Mouse (Mus musculus): Measurements from ENCODE around the gene F10. TPM values are rescaled to one million over a fixed set of nuclear protein-coding genes. Genes with fewer than 3 reads are reported as not detected.

The F10 gene
- total RNA-seq (2015) (50.6 and 57.5 TPM in 2 replicates), total RNA-seq (2017) (98.7 and 109 TPM in 2 replicates)

- peak; percentile 74 for ATAC-seq (ENCODE audit: poor library complexity, severe bottlenecking)
Observed at GRCm38 (mm10) chr8:13037015-13037414, at the start of gene F10. Gene F10, plus strand, starts transcription at chr8:13037308.

- ATAC-seq (ENCODE audit: poor library complexity, severe bottlenecking) = no peak
Observed at GRCm38 (mm10) chr8:12987571-12987970, 49.5 kb upstream of the F10 start.

DNA sequence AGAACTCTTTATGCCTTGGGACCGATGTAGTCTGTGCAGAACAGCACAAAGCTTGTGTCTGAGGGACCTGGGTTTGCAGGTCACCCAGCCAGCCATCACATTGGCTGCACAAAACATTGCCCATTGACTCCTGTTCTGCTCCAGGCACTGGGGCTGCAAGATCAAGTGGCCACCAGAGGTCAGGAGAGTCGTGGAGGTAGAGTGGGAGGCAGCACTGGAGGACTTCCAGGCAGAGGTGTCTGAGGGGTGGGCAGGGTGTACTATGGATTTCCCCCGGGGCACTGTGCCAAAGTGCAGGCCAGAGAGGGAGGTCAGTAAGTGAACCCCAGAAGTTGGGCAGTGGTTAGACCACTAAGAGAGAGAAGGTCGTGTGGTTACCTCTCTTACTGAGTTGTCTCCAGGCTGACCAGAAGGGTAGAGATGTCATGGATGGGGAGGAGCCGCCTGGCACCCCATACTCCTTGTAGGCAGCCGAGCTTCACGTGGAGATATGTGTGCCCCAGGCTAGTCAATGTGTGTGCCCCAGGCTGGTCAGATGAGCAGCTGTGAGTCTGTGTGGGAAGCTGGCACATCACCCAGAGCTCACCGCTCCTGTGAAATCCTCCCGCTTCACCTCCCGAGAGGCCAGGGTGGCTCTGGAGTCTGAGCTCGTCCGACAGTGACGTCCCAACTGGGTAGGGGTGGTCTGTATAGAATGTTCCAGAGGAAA, 48.2 kb upstream of the F10 start:
- no peak for ATAC-seq (ENCODE audit: poor library complexity, severe bottlenecking)

DNA sequence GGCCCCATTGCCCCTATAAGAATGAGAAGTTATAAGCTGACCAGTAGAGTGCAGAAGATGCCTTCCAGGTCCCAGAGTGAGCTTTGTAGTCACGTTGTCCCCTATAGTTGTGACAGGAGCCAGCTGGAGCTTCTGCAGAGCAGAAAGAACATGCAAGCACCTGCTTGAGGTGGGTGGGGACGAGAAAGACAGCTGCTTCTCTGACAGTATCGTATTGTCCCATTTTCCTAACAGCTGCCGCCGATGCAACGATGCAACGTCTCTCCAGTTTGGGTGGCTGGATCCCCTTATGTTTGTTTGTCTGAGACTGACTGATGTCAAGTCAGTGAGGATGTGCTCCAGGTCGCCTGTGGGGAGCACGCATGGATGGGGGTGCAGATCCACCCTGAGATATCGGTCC, 45.7 kb upstream of the F10 start:
- ATAC-seq (ENCODE audit: poor library complexity, severe bottlenecking) = no peak

GRCm38 (mm10) chr8:12994468-12994867, 42.6 kb upstream of the F10 start:
- no peak for ATAC-seq (ENCODE audit: poor library complexity, severe bottlenecking)

GRCm38 (mm10) chr8:12995481-12995880, 41.6 kb upstream of the F10 start:
- no peak for ATAC-seq (ENCODE audit: poor library complexity, severe bottlenecking)

GRCm38 (mm10) chr8:12996831-12997275, 40.3 kb upstream of the F10 start:
- ATAC-seq (ENCODE audit: poor library complexity, severe bottlenecking) = no peak

DNA sequence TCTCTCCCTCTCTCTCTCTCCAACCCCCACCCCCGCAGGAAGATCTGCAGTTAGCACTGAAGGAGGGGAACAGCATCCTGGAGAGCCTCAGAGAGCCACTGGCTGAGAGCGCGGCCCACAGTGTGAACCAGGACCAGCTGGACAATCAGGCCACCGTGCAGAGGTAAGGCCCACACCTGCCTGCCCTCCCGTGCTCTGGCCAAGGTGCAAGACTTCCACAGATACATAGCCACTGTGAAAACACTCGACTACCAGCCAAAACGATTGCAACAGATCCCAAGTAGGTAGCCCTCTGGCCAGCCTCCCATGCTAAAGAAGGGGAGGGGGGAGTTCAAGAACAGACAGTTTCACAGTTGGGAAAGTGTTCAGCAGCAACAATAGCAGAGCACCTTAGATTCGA, 38.8 kb upstream of the F10 start:
- ATAC-seq (ENCODE audit: poor library complexity, severe bottlenecking) = no peak

GRCm38 (mm10) chr8:12999793-13000192, 37.3 kb upstream of the F10 start:
- no peak for ATAC-seq (ENCODE audit: poor library complexity, severe bottlenecking)

DNA sequence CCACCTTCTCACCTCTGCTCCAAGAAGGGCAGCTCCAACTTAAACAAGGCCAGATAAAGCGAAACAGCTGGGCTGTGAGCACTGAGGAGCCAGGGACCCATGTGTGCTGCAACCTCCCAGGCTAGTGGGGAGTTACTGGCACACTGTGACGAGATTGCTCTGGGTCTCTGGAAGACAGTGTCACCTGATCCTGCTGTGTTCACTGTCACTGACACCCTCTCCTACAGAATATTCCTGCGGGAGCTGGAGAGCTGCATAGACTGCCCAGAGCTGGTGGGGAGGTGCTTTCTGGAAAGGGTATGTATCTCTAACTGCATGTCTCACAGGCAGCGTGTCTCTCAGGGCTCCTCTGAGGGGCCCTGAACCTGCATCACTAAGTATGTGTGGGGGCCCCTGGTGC, 29.6 kb upstream of the F10 start:
- no peak for ATAC-seq (ENCODE audit: poor library complexity, severe bottlenecking)

GRCm38 (mm10) chr8:13010313-13010712, 26.8 kb upstream of the F10 start:
- ATAC-seq (ENCODE audit: poor library complexity, severe bottlenecking) = peak; percentile 92

DNA sequence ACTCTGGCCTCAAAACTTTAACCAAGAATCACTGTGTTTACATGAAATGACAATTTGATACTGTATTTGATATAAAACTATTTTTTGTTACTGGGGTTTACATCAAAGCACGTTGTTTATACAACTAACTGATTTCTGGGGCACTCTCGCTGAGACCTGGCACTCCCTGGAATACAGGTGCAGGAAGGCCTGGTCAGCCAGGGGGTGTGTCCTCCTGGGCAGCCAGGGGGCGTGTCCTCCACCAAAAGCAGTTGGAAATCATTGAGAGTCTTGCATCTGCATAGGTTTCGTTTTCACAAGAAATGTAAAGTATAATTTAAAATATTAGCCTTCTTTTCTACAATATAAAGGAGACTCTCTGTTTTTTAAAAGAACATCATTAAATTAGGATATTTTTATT, 17.5 kb upstream of the F10 start:
- ATAC-seq (ENCODE audit: poor library complexity, severe bottlenecking) = no peak

- ATAC-seq (ENCODE audit: poor library complexity, severe bottlenecking) = peak; percentile 85
Observed at GRCm38 (mm10) chr8:13021830-13022229, 15.3 kb upstream of the F10 start.

GRCm38 (mm10) chr8:13025487-13026224, 11.5 kb upstream of the F10 start, which contains the start of gene F7:
Gene F7, plus strand, starts transcription at chr8:13026034.
- no peak for ATAC-seq (ENCODE audit: poor library complexity, severe bottlenecking)

DNA sequence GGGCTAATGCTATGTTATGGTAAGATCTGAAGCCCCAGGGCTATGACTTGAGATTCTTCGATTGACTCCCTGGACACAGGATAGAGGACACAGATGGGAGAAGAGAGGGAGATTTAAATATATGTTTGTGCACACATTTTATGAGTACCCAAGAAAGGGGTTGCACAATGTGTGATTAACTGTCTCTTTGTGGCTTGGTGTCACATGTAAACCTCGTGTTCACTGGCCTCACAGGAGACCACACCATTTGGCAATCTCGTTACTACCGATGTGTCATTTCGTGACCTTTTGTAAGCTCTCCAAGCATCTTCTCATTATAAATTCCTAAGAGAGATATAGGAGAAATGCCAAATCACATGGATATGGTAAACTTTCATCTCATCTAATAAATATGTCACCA, 9.5 kb upstream of the F10 start:
- peak; percentile 58 for ATAC-seq (ENCODE audit: poor library complexity, severe bottlenecking)

DNA sequence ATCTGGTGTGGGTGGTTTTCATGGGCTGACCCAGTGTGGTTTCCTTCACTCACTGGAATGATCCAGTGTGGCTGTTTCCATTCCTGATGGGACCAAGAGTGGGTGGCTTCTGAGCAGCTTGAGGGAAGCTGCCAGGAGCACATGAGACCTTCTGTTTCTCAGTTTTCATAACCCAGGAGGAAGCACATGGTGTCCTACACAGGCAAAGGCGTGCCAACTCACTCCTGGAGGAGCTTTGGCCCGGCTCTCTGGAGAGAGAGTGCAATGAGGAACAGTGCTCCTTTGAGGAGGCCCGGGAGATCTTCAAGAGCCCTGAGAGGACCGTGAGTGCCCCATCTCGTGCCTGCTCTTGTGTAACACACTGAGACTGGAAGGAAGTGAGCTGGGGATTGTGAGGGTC, 8.6 kb upstream of the F10 start:
- peak; percentile 81 for ATAC-seq (ENCODE audit: poor library complexity, severe bottlenecking)

DNA sequence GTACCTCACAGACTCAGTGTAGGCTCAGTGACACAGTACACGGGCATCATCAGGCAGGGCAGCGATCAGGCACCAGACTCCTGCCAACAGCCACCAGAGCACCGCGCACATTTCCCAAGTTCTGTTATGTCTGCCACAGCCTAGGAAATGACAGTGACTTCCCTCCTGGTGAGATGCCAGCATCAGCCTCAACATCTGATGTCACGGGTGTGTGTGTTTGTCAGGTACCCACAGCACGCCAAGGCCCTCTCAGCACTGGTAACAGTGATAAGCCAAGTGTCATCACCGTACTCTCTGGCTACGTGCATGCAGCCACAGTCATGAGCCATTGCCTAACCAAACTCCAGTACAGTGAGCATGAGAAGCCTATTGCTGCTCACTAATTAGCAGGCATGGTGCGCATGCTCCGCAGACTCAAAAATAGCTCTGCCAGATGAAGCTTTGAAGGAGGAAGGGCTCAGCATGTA, 729 bp upstream of the F10 start:
- ATAC-seq (ENCODE audit: poor library complexity, severe bottlenecking) = peak; percentile 58

DNA sequence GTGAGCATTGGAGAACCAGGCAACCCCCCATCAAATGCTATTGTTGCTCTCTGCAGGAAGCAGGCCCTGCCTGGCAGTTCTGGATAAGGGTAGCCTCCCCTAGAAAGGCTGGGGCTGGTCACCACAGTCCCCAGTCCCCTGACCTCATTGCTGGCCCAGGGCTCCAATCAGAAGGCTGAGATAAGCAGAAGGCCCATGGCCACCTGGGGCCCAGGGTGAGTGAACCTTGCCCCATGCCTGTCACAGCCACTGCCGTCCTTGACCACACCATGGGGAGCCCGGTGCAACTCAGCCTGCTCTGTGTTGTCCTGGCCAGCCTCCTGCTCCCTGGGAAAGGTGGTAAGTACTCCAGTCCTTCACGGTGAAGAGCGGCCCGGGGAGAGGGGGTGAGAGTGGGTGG, 461 bp downstream of the F10 start:
- no peak for ATAC-seq (ENCODE audit: poor library complexity, severe bottlenecking)

DNA sequence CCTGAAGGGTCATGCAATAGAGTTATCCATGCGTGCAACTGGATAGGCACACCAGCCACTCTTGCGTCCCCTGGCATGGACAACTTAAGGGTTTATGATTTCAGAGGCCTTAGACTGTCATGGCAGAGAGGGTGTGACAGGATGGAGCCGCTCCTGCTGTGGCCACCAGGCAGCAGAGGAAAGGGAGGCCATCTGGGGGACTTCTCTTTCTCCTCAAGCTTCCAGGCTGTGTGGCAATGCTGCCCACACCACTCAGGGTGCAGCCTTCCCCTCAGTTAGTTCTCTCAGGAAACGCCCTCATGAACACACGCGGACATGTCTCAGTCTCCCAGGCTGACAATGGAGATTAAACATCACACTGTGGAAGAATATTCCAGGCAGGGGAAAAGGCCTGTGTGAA, 1.9 kb downstream of the F10 start:
- ATAC-seq (ENCODE audit: poor library complexity, severe bottlenecking) = peak; percentile 68

DNA sequence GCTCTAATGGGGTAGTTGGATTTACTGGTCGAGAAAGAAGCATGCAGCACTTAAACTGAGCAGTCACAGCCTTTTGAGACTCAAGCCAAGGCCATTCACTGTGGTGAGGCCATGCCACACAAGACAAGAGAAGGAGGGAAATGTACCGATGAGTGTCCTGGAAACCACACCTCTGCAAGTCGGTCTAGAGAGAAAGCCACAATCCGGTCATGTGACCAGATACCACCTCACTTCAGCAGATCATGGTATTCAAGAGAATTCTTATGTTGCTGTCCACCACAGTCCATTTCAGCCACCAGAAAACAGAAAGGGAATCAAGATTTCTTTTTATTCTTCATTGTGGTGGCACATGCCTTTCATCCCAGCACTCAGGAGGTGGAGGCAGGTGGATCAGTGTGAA, 4.4 kb downstream of the F10 start:
- no peak for ATAC-seq (ENCODE audit: poor library complexity, severe bottlenecking)

DNA sequence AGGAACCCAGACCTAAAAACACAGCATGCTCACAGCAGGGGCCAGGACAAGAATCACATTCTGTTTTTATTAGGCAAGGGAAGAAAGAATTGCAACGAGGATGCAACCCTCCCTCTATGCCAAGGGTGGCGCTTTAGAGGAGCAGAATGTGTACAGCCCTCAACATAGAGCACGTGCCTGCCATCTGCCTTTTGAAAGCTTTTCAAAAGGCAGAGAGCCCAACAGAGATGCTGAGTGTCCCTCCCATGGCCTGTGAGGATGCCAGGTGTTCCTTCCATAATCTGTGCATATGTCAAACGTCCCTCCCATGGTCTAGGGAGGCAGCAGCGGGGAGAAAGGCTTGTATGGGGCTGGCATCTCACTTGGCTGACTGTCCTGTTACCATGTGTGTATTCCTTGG, 10.5 kb downstream of the F10 start:
- ATAC-seq (ENCODE audit: poor library complexity, severe bottlenecking) = no peak

- no peak for ATAC-seq (ENCODE audit: poor library complexity, severe bottlenecking)
Observed at GRCm38 (mm10) chr8:13050550-13050949, 13.4 kb downstream of the F10 start.
